Mouse (Mus musculus) cerebellum, adult 2 months (tissue): ENCODE results near the gene Abi1. TPM values are rescaled to one million over a fixed set of nuclear protein-coding genes. Genes with fewer than 3 reads are reported as not detected.
A peak's percentile ranks its signal among the peaks of the same experiment; 100 is the strongest.

Experiments
- DNase-seq, 2 experiments: peaks; one replicate each; pipeline ENCODE4 v3.0.0; 2021
- H3K27ac ChIP-seq: fragments of 200-500 bp; 2 replicates; pipeline ENCODE4 v1.5.1; 2012; ENCODE audit warnings: low read length, control low read depth, inconsistent platforms; ENCODE audit not compliant: insufficient read depth
- H3K27me3 ChIP-seq: fragments of 200-500 bp; 2 replicates; pipeline ENCODE4 v1.6.1; 2012; ENCODE audit warnings: inconsistent platforms, mild to moderate bottlenecking, low read length, moderate library complexity; ENCODE audit not compliant: control insufficient read depth, insufficient read depth
- H3K4me1 ChIP-seq: fragments of 200-500 bp; 2 replicates; pipeline ENCODE4 v1.6.1; 2011; ENCODE audit warnings: low read length; ENCODE audit not compliant: control insufficient read depth, insufficient read depth
- H3K4me3 ChIP-seq: fragments of 200-500 bp; replicated peaks from 2 replicates; pipeline ENCODE3; 2011; ENCODE audit warnings: mild to moderate bottlenecking, low read depth, low read length, control low read depth; ENCODE audit not compliant: insufficient read depth
- CTCF ChIP-seq: fragments of 200-500 bp; IDR thresholded peaks from 2 replicates; pipeline ENCODE4 v1.5.1; 2011; ENCODE audit warnings: low read depth, mild to moderate bottlenecking, control low read depth, low read length, moderate library complexity, borderline replicate concordance; ENCODE audit not compliant: insufficient read depth
- POLR2A ChIP-seq: fragments of 200-500 bp; IDR thresholded peaks from 2 replicates; pipeline ENCODE4 v1.6.1; 2011; ENCODE audit warnings: low read length, control low read depth, borderline replicate concordance; ENCODE audit not compliant: insufficient read depth
- WGBS: fragments of 180-500 bp; shearing (Covaris S2); methylation state at CpG from one replicate; pipeline ENCODE4 v1.1.7; 2018; 5-methylcytosine and 5-hydroxymethylcytosine counted together
- polyA plus RNA-seq: library from polyadenylated mRNA; depleted of rRNA; stranded (reverse); fragments of >200 nt; gene quantifications from 2 replicates; pipeline ENCODE4 v1.2.3, GENCODE M21; 2012

The Abi1 gene
- polyA plus RNA-seq, 1 experiment: 104 TPM

GRCm38 (mm10) chr2:22985973-22986657 is 53.9 kb downstream of the Abi1 start:
- peak in 1 of 2 experiments; percentile 55 for DNase-seq
- Histone ChIP-seq H3K4me1 (peaks cover 10% of the 10 kb centered on the region), H3K27ac (peak overlapping the region; percentile 43; the same call in 1 of the 2 replicates), H3K27me3 (no peaks in the 10 kb centered on the region), H3K4me3 (no peak overlapping the region)
- TF ChIP-seq CTCF (no peak), POLR2A (no peak)
- 10% methylated on average over 2 of the region's 2 CpGs for WGBS

- H3K27me3 ChIP-seq: no peaks in the 10 kb centered on the region
These were observed 62.6 kb downstream of the Abi1 start for GRCm38 (mm10) chr2:22977387-22977973.

GRCm38 (mm10) chr2:22962970-22963369 is 77.1 kb downstream of the Abi1 start:
- no peak for TF ChIP-seq POLR2A
- no peak for TF ChIP-seq CTCF
- Histone ChIP-seq H3K4me1 (no peaks in the 10 kb centered on the region), H3K27ac (no peak overlapping the region), H3K4me3 (no peak overlapping the region), H3K27me3 (no peaks in the 10 kb centered on the region)
- 70% methylated on average over 3 of the region's 3 CpGs for WGBS
- no peak for DNase-seq

More at GRCm38 (mm10) chr2:22977387-22977973, 62.6 kb downstream of the Abi1 start:
- no peak for TF ChIP-seq POLR2A
- TF ChIP-seq CTCF: no peak
- WGBS: 4% methylated on average over 3 of the region's 3 CpGs
- Histone ChIP-seq H3K27ac (no peak overlapping the region; the same call in 1 of the 2 replicates), H3K4me1 (peaks cover 18% of the 10 kb centered on the region; the same call in 1 of the 2 replicates), H3K4me3 (no peak overlapping the region)
- peak; percentile 50 to 86 for DNase-seq

- Histone ChIP-seq H3K4me1 (no peaks in the 10 kb centered on the region), H3K4me3 (no peak overlapping the region), H3K27me3 (no peaks in the 10 kb centered on the region), H3K27ac (no peak overlapping the region)
- no peak for DNase-seq
- 93% methylated on average over 8 of the region's 8 CpGs for WGBS
- TF ChIP-seq POLR2A (no peak), CTCF (no peak)
These were observed 77.8 kb downstream of the Abi1 start for GRCm38 (mm10) chr2:22962242-22962641.

- Histone ChIP-seq H3K27ac (no peak overlapping the region), H3K4me3 (no peak overlapping the region), H3K4me1 (no peaks in the 10 kb centered on the region), H3K27me3 (no peaks in the 10 kb centered on the region)
- 97% methylated on average over 2 of the region's 2 CpGs for WGBS
- DNase-seq: no peak
- TF ChIP-seq POLR2A: no peak
- no peak for TF ChIP-seq CTCF
These were observed 78.4 kb downstream of the Abi1 start for GRCm38 (mm10) chr2:22961681-22962080.

GRCm38 (mm10) chr2:22957415-22957814 is 82.6 kb downstream of the Abi1 start:
- H3K27me3 ChIP-seq: no peaks in the 10 kb centered on the region
- WGBS: 50% methylated on average over 1 of the region's 1 CpGs
- no peak for DNase-seq
- TF ChIP-seq CTCF (no peak), POLR2A (no peak)
- no peaks in the 10 kb centered on the region for H3K4me1 ChIP-seq
- H3K27ac ChIP-seq: no peak overlapping the region
- H3K4me3 ChIP-seq: no peak overlapping the region

- Histone ChIP-seq H3K27me3 (no peaks in the 10 kb centered on the region), H3K27ac (no peak overlapping the region), H3K4me1 (no peaks in the 10 kb centered on the region), H3K4me3 (no peak overlapping the region)
- TF ChIP-seq CTCF (no peak), POLR2A (no peak)
- no peak for DNase-seq
- WGBS: 91% methylated on average over 5 of the region's 5 CpGs
These were observed 84.1 kb downstream of the Abi1 start for GRCm38 (mm10) chr2:22955914-22956313.

- H3K4me3 ChIP-seq: no peak overlapping the region
- no peaks in the 10 kb centered on the region for H3K4me1 ChIP-seq
- TF ChIP-seq CTCF (no peak), POLR2A (no peak)
- no peak for DNase-seq
- 91% methylated on average over 4 of the region's 4 CpGs for WGBS
- H3K27ac ChIP-seq: no peak overlapping the region
- no peaks in the 10 kb centered on the region for H3K27me3 ChIP-seq
These were observed 85.8 kb downstream of the Abi1 start for GRCm38 (mm10) chr2:22954278-22954677.
